Mouse (Mus musculus) ES-Bruce4 (cell line): Measurements from ENCODE around the gene Il9r. TPM values are rescaled to one million over a fixed set of nuclear protein-coding genes. Genes with fewer than 3 reads are reported as not detected.

Experiments used
- H3K27ac ChIP-seq: 2 replicates; pipeline ENCODE4 v1.5.1; 2012; ENCODE audit warnings: low read length, inconsistent platforms; ENCODE audit not compliant: insufficient read depth
- H3K27me3 ChIP-seq: 2 replicates; pipeline ENCODE4 v1.6.1; 2012; ENCODE audit warnings: mild to moderate bottlenecking, low read length, inconsistent platforms; ENCODE audit not compliant: control insufficient read depth, poor library complexity, insufficient read depth, severe bottlenecking
- H3K36me3 ChIP-seq: 2 replicates; pipeline ENCODE4 v1.6.1; 2012; ENCODE audit warnings: inconsistent platforms, mild to moderate bottlenecking, low read length, moderate library complexity; ENCODE audit not compliant: control insufficient read depth, poor library complexity, insufficient read depth, severe bottlenecking
- H3K4me1 ChIP-seq: one replicate; pipeline ENCODE4 v1.8.1; 2011; ENCODE audit warnings: low read length; ENCODE audit not compliant: control insufficient read depth, insufficient read depth
- H3K4me3 ChIP-seq: 2 replicates; pipeline ENCODE4 v1.5.1; 2011; ENCODE audit warnings: low read depth, mild to moderate bottlenecking, low read length
- H3K9ac ChIP-seq: 2 replicates; pipeline ENCODE4 v1.6.1; 2012; ENCODE audit warnings: low read depth, mild to moderate bottlenecking, inconsistent platforms; ENCODE audit not compliant: poor library complexity, severe bottlenecking
- H3K9me3 ChIP-seq: replicated peaks from 2 replicates; pipeline ENCODE4 v1.6.1; 2012; ENCODE audit warnings: mild to moderate bottlenecking, low read length, inconsistent platforms; ENCODE audit not compliant: control insufficient read depth, poor library complexity, insufficient read depth, severe bottlenecking
- CTCF ChIP-seq: IDR thresholded peaks from one replicate; pipeline ENCODE4 v1.8.1; 2011; ENCODE audit warnings: low read depth, low read length
- EP300 ChIP-seq: IDR thresholded peaks from 2 replicates; pipeline ENCODE4 v1.6.1; 2011; ENCODE audit warnings: low read depth, low read length; ENCODE audit not compliant: insufficient read depth
- POLR2A ChIP-seq: IDR thresholded peaks from one replicate; pipeline ENCODE4 v1.8.1; 2011; ENCODE audit warnings: low read length; ENCODE audit not compliant: insufficient read depth
- polyA plus RNA-seq: library from polyadenylated mRNA; stranded (reverse); fragments of >200 nt; gene quantifications from 2 replicates; pipeline ENCODE4 v1.2.4, GENCODE M21; 2011; ENCODE audit warnings: low read depth; ENCODE audit not compliant: missing spikeins, insufficient read depth, insufficient read length

The Il9r gene
- not detected in 2 replicates for polyA plus RNA-seq

DNA sequence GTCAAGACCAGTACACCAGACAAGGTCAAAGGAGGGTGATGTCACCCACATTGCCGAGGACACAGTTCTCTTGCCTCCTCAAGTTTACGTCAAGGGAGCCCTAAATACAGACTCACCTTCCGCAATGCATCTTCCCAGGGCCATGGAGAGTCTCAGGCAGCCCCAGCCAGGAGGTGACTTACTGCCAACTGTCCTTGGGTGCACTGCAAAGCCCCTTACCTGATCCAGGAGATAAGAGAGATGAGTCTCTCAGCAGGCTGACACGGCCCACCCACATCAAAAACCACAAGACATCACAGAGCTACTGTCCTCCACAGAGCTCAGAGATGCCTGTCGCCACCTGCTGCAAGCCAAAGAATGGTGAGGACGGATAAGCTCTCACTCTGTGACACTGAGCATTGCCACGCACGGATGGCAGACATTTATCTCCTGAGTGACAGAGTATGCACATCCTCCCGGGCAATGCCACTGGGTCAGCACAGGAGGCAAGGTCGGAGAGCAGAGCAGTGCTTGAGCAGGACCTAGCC, at the start of gene Il9r:
Gene Il9r, minus strand, starts transcription at position 205 of the 527 bp plus-strand sequence.
- H3K4me1 ChIP-seq: no peaks in the 10 kb centered on the region
- H3K27me3 ChIP-seq: no peaks in the 10 kb centered on the region
- H3K4me3 ChIP-seq: no peak within 1 kb of the TSS
- H3K9me3 ChIP-seq: no peaks in the 10 kb centered on the region
- no peak within 1 kb of the TSS for H3K27ac ChIP-seq
- TF ChIP-seq CTCF (no peak), POLR2A (no peak), EP300 (no peak)
- H3K36me3 ChIP-seq: no peaks in the 10 kb centered on the region
- H3K9ac ChIP-seq: no peak within 1 kb of the TSS

DNA sequence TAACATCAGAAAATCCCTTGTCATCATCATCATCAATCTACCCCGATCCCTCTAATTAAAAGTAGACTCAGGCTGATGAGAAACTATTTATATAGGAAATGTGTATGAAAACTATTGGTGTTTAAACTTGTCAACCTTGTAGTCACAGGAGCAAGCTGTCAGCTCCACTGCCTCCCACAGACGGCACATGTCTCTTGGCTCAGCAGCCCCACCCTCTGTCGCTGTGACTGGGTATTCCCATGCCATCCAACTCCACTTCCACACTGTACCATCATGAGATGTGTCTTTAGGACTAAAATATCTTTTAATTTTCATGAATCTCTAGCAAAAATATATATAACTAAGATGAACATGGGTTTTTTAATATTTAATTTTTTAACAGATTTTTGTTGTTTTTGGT, 48.3 kb upstream of the Il9r start:
- Histone ChIP-seq H3K4me3 (no peak overlapping the region), H3K4me1 (peaks cover 3% of the 10 kb centered on the region), H3K27me3 (no peaks in the 10 kb centered on the region), H3K36me3 (peaks cover 10% of the 10 kb centered on the region; the same call in 1 of the 2 replicates), H3K27ac (no peak overlapping the region), H3K9ac (no peak overlapping the region), H3K9me3 (no peaks in the 10 kb centered on the region)
- no peak for TF ChIP-seq EP300
- no peak for TF ChIP-seq POLR2A
- TF ChIP-seq CTCF: no peak

DNA sequence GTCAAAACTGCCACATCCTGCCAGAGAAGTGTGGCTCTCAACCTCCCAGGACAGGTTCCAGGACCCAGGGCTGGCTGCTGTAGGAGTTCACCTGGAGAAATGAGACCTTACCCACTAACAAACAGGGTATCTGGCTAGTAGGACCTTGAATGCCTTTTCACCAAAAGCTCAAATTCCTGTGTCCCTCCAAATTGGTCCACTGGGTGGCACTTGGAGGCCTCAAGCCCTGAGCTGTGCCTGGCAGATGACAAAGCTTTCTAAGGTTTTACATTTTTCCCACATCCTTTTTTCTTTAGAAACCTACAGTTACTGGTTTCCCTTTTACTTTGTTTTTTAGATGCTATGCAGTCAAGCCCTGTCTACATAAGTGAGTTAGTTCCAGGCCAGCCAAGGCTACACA, 47.0 kb upstream of the Il9r start:
- TF ChIP-seq CTCF: no peak
- no peak for TF ChIP-seq POLR2A
- TF ChIP-seq EP300: no peak
- no peak overlapping the region for H3K9ac ChIP-seq
- peaks cover 3% of the 10 kb centered on the region for H3K4me1 ChIP-seq
- H3K27me3 ChIP-seq: no peaks in the 10 kb centered on the region
- no peak overlapping the region for H3K27ac ChIP-seq
- no peak overlapping the region for H3K4me3 ChIP-seq
- H3K9me3 ChIP-seq: no peaks in the 10 kb centered on the region
- H3K36me3 ChIP-seq: peaks cover 8% of the 10 kb centered on the region; the same call in 1 of the 2 replicates

DNA sequence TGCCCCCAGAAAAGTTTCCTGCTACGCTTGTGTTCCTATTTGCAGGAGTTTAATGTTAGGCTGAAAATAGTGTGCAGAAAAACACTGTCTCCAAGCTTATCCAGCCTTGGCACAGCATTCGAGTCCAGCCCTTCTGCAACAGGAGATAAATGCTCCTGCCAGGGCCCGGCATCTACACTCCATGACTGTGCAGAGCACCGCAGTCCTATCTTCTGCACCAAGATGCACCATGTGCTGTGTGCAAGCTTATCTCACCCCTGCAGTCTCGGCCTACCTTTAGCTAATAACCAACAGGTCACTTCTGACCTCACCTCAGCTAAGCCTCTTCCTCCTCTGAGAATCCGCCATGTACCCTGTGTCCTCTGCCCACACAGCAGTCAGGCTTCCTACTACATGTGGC, 45.5 kb upstream of the Il9r start:
- Histone ChIP-seq H3K4me1 (peaks cover 3% of the 10 kb centered on the region), H3K4me3 (no peak overlapping the region), H3K9ac (no peak overlapping the region), H3K36me3 (peaks cover 8% of the 10 kb centered on the region; the same call in 1 of the 2 replicates), H3K27ac (no peak overlapping the region), H3K27me3 (no peaks in the 10 kb centered on the region), H3K9me3 (no peaks in the 10 kb centered on the region)
- TF ChIP-seq POLR2A (no peak), CTCF (no peak), EP300 (no peak)

DNA sequence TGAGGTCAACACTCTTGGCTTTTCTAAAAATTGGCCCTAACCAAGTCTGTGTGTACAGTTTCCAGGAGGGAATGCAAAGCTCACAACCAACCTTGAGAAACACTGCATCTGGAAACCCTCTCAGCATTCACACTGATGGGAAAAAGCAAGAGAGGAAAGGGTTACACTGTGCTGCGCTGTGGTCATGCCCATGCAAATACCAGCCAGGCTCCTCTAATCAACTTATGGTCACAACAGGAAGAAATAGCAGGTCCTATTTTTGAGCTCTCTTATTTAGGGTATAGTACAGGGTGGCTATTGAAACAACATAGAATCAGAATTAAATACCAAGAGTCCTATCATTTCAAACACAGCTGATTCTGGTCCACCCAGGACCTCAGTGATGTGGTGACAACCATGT, 44.5 kb upstream of the Il9r start:
- H3K9ac ChIP-seq: no peak overlapping the region
- no peak overlapping the region for H3K4me3 ChIP-seq
- no peak overlapping the region for H3K27ac ChIP-seq
- H3K4me1 ChIP-seq: peaks cover 3% of the 10 kb centered on the region
- H3K27me3 ChIP-seq: no peaks in the 10 kb centered on the region
- TF ChIP-seq CTCF: no peak
- no peak for TF ChIP-seq POLR2A
- TF ChIP-seq EP300: no peak
- H3K9me3 ChIP-seq: no peaks in the 10 kb centered on the region
- H3K36me3 ChIP-seq: peaks cover 8% of the 10 kb centered on the region; the same call in 1 of the 2 replicates

DNA sequence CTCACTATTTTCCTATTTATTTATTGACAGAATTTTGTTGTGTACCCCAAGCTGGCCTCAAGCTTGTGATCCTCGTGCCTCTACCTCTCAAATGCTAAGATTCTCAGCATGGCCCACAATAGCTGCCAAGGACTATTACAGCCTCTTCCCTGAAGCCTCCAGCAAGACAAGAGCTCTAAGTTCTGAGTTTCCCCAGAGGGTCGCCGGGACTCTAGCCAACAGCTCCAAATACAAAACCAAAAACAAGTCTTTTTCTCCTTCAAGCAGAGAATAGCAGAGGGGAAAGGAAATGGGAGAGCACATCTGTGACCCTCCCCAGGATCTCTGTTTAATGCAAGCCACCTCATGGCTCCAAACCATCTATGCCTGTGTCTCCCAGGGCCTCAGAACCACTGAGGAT, 44.0 kb upstream of the Il9r start:
- no peak overlapping the region for H3K4me3 ChIP-seq
- peaks cover 5% of the 10 kb centered on the region; the same call in 1 of the 2 replicates for H3K36me3 ChIP-seq
- no peak overlapping the region for H3K9ac ChIP-seq
- peaks cover 3% of the 10 kb centered on the region for H3K4me1 ChIP-seq
- no peaks in the 10 kb centered on the region for H3K9me3 ChIP-seq
- no peak overlapping the region for H3K27ac ChIP-seq
- H3K27me3 ChIP-seq: no peaks in the 10 kb centered on the region
- TF ChIP-seq POLR2A: no peak
- TF ChIP-seq EP300: no peak
- no peak for TF ChIP-seq CTCF
